Mouse (Mus musculus) embryonic fibroblast, embryonic 13.5 days (primary cell): ENCODE measurements around the gene Cbl.

Experiments
- CTCF ChIP-seq: IDR thresholded peaks from 2 replicates; pipeline ENCODE4 v1.5.1; 2011; ENCODE audit warnings: mild to moderate bottlenecking, control low read depth, low read length, moderate library complexity, borderline replicate concordance; ENCODE audit not compliant: insufficient read depth
- POLR2A ChIP-seq: IDR thresholded peaks from 2 replicates; pipeline ENCODE4 v1.6.1; 2011; ENCODE audit warnings: low read depth, mild to moderate bottlenecking, control low read depth, low read length, moderate library complexity

- TF ChIP-seq POLR2A (no peak), CTCF (no peak)
Measured at GRCm38 (mm10) chr9:44255136-44255521, 21.3 kb upstream of the Cbl start.
